Mouse (Mus musculus) embryo, embryonic 9.5 days (tissue): ENCODE measurements around the gene Kmt5b.
A peak's percentile ranks its signal among the peaks of the same experiment; 100 is the strongest.

Experiments
- DNase-seq: peaks from one replicate; pipeline ENCODE4 v3.0.0-alpha.2; 2017; ENCODE audit errors: extremely low spot score

Gene Kmt5b

GRCm38 (mm10) chr19:3767276-3767780 lies at the start of gene Kmt5b:
Kmt5b (plus strand) TSS chr19:3767421.
- no peak for DNase-seq

DNA sequence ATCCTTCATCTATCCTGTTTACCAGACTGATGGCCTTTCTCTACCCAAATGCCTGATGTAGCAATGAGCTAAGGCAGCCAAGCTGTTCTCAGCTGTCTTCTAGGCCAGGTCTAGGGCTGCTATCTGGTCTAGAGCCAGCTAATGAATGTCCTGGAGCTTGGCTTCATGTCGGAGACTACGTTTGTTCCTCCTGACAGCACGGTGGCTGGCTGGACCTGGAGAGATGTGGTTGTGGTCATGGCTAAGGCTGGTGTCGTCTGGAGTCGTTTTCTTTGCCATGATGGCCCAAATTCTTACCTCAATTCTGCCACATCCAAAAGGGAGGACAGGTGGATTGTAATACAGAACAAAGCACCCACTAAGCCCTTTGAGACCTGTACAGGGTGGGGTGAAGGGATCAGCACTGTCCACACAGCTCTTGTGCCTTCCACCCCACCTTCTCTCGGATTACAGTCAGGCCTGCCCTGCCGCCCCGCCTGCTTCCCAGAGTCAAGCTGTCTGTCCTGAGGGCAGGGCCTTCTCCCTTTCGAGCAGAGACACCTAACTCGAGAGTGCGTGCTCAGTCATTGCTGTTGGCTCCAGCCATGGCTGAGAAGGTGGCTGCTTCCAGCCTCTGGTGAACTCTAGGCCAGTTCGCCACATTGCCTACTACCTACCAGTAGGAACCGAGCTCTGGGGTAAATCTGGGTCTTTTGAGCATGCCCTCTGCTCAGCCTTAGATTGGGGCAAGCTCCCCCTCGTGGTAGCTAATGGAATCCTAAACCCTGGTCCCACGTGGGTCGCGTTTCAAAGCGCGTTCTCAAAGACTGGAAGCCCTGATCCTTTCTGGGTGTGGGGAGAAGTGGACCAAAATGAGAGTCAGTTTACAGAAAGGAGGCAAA lies 48.5 kb upstream of the Kmt5b start:
- DNase-seq, result no peak

DNA sequence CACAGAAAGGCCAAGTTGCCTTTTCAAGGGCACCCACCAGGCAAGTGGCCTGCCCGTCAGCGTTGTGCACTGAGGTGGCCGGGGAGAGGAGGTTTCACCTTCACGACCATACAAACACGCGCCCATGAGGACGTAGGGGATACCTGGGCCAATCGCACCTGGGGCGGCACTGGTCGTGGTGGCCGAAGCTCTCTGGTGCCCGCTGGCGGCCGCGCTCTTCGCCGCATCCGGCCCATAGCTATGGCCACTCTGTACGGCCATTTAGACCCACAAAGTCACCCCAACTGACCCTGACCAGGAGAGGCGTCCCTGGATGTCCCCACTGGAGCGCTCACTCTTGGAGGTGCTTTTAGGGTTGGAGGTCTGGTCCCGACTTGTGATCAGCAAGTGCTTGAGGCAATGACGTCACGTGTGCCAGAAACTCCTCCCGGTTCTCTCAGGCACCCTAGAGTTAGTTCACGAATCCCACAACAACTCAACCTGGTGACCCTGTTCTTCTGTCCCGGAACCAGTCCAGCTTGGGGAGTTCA lies 47.8 kb upstream of the Kmt5b start:
- DNase-seq, result peak; percentile 74

GRCm38 (mm10) chr19:3723170-3723569 lies 44.1 kb upstream of the Kmt5b start:
- DNase-seq, result no peak

- no peak for DNase-seq
These were observed 43.3 kb upstream of the Kmt5b start for GRCm38 (mm10) chr19:3723904-3724303.

DNA sequence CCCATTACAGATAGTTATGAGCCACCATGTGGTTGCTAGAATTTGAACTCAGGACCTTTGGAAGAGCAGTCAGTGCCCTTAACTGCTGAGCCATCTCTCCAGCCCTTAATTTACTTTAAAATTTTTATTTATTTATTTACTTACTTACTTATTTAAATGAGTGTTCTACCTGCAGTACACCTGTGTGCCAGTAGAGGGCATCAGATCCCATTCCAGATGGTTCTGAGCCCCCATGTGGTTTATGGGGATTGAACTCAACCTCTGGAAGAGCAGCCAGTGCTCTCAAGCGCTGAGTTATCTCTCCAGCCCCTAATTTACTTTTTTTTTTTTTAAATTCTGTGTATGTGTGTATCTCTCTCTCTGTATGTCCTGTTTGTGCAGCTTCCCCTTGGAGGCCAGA lies 42.4 kb upstream of the Kmt5b start:
- DNase-seq, result peak; percentile 61

DNA sequence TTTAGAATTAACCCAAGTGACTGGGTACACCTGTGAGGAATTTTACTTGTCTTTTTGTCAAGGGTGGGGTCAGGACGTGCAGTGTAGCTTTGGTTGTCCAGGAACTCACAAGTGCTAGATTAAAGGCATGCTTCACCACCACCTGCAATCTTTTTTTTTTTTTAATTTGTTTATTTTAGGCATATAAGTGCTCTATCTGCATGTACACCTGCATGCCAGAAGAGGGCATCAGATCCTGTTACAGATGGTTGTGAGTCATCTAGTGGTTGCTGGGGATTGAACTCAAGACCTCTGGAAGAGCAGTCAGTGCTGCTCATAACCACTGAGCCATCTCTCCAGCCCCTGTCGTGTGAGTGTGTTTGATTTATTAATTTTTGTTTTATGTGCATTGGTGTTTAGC lies 38.3 kb upstream of the Kmt5b start:
- no peak for DNase-seq

GRCm38 (mm10) chr19:3730781-3731646 lies 36.2 kb upstream of the Kmt5b start:
- no peak for DNase-seq

DNA sequence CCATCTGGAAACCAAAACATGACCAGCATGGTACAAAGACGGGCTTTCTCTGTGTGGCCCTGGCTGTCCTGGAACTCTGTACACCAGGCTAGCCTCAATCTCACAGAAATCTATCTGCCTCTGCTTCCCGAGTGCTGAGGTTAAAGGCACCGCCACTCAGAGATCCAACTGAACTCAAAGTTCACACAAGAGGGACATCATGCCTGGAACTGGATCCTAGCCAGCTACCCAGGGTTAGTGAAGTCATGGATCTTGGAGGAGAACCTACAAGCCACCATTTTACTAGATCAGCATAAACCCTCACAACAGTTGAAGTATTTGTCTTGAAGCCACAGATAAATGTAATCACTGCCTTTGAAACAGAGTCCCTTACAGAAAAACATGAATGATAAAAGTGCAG lies 31.2 kb upstream of the Kmt5b start:
- no peak for DNase-seq

GRCm38 (mm10) chr19:3739650-3740049 lies 27.6 kb upstream of the Kmt5b start:
- no peak for DNase-seq

GRCm38 (mm10) chr19:3742716-3743115 lies 24.5 kb upstream of the Kmt5b start:
- DNase-seq, result no peak

DNA sequence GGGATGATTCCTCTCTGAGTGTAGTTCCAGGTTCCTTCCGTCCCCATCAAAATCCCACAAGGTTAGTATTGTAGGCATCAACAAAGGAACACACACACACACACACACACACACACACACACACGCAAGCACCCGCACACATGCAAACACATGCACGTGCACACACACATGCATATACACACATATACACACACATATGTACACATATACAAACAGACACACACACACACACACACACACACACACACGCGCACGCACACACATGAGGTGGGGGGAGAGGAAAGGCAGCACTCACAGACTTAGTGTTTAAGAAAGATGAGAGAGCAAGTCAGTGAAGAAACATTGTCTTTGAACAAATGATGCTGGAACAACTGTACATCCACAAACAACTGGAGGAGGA lies 23.9 kb upstream of the Kmt5b start:
- no peak for DNase-seq

DNA sequence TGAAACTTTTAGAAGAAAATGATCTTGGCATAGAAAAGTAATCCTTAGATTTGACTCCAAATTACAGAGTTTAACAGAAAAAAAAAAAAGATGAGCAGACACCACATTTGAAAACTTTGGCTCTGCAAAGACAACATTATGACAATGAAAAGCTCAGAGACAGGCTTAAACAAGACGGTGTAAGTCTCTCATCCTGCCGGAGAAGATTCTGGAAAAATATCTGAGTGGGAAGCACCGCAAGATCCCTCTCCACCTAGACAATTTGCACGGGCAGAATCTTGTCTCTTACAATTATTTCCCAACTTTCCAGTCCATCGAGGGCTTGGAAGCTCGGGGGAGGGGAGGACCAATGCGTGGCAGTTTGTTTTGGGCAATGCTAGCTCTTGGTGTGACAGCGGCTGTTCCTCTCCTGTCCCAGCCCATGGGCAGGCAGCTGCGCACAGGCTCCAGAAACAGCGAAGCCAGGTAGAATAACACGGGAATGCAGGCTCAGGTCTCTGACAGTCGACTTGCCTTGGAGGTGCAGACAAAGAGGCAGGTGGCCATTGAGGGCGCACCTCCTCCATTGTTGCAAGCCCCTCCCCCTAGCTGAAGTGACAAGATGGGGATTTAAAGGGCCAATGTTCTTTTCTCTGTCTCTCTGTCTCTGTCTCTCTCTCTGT lies 23.2 kb upstream of the Kmt5b start:
- DNase-seq, result peak; percentile 75

GRCm38 (mm10) chr19:3752621-3753239 lies 14.5 kb upstream of the Kmt5b start:
- DNase-seq, result no peak

GRCm38 (mm10) chr19:3753240-3753633 lies 14.0 kb upstream of the Kmt5b start:
- no peak for DNase-seq

DNA sequence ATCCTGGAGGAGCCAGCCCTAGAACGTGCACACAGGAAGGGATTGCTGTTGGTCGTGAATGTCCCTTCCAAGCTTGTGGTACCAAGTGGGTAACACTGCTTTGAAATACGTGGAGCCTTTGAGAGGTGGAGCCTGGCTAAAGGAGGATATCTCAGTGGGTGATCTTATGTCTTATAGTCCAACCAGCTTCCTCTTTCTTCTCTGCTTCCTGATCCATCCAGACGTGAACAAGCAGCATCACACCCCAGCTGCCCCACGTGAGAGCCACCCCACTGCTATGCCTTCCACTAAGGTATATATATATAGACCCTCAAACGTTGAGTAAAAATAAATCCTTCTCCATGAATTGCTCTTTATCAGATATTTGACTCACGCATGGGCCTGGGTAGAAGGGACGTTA lies 13.5 kb upstream of the Kmt5b start:
- DNase-seq, result no peak

GRCm38 (mm10) chr19:3757861-3758260 lies 9.4 kb upstream of the Kmt5b start:
- DNase-seq, result no peak

DNA sequence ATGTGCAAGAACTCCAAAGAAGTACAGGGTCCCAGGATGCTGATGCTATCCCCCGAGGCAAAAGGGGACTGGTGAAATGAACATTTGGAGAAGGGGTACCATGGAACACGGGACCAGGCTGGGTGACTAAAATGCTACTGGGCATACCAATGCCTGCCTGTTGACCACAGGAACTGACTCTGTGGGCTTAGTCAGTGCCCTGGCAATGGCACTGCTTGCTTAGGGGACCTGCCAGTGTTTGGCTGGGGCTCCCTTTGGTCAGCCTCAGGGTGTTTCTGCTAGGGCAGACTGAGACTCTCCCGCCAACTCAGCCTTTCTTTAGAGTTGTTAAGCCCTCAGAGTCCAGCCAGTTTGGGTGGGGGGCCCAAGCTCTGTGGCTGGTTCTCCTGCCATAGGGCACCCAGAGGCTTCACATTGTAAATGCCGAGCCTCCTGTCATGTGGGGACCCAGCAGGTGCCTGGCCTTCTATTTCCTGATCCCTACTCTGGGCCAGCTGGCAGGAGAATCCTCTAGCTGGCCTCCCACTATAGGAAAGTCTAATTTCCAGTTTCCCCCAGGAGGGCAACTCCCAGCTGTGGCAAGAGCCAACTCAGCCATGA lies 1.9 kb upstream of the Kmt5b start:
- no peak for DNase-seq

GRCm38 (mm10) chr19:3766378-3766777 lies 843 bp upstream of the Kmt5b start:
- no peak for DNase-seq

DNA sequence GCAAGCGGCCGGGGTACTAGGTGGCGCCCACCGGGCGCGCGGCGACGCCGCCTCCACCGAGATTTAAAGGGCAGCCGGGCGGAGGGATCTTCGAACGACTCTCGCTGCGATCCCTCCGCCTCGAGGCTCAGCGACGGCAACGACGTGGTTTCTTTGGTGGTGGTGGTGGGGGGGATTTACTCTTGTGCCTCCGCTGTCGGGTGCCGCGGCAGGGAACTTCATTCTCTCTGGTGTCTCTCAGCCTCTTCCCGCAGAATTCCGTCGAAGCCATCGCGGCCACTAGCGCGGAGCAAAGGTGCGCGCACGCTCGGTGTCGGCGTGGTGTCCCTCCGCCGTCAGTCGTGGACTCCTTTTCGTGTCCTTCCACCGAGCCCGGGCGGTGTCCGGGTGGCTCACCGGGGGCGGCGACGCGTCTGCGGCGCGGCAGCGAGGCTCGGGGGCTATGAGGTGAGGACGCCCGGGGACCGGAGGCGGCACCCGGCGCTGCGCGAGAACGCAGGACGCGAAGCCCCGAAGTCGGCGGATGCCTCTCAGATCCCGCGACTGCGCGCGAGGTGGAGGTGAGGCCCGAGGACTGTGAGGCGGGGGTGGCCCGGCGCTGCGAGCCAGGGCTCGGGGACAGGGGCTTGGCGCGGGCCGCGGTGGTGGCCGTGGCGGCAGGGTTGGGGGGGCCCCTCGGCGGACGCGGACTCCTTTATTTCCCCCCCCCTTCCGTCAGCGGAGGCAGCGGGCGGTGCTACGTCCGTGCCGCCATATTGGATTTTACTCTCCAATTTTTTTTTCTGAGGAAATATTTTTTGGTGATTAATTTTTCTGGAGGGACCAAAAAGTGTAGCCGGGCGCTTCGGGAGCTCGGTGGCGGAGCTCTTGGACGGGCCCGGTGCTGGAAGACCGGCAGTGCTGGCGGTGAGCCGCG lies 818 bp downstream of the Kmt5b start:
- DNase-seq, result peak; percentile 90
